Mouse (Mus musculus) stomach, postnatal 0 days (tissue): ENCODE measurements around the gene Pimreg. TPM values are rescaled to one million over a fixed set of nuclear protein-coding genes. Genes with fewer than 3 reads are reported as not detected.

Experiments used
- ATAC-seq: fragments of 200-750 bp; cut with Nextera tagmentation; 2 replicates; pipeline ENCODE4 v1.8.0; 2017; ENCODE audit not compliant: low FRiP score, low TSS enrichment
- DNase-seq: peaks from one replicate; pipeline ENCODE4 v3.0.0-alpha.2; 2016; ENCODE audit warnings: low spot score
- H3K27ac ChIP-seq: fragments of 300-500 bp; sonication (generic); replicated peaks from 2 replicates; pipeline ENCODE4 v1.5.1; 2014; ENCODE audit warnings: mild to moderate bottlenecking, control low read depth
- H3K27me3 ChIP-seq: fragments of 300-500 bp; sonication (generic); 2 replicates; pipeline ENCODE4 v1.6.1; 2014; ENCODE audit warnings: low read length; ENCODE audit not compliant: control insufficient read depth, insufficient read depth
- H3K36me3 ChIP-seq: fragments of 300-500 bp; sonication (generic); 2 replicates; pipeline ENCODE4 v1.6.1; 2014; ENCODE audit warnings: low read length, mixed read lengths; ENCODE audit not compliant: control insufficient read depth, insufficient read depth
- H3K4me1 ChIP-seq: fragments of 300-500 bp; sonication (generic); replicated peaks from 2 replicates; pipeline ENCODE4 v1.6.1; 2014; ENCODE audit warnings: antibody characterized with exemption; ENCODE audit not compliant: control insufficient read depth, insufficient read depth
- H3K4me2 ChIP-seq: fragments of 300-500 bp; sonication (generic); replicated peaks from 2 replicates; pipeline ENCODE4 v1.6.1; 2014; ENCODE audit warnings: low read depth, mild to moderate bottlenecking, control low read depth, moderate library complexity
- H3K4me3 ChIP-seq: fragments of 300-500 bp; sonication (generic); 2 replicates; pipeline ENCODE4 v1.5.1; 2014; ENCODE audit warnings: low read depth, low read length, control low read depth
- H3K9ac ChIP-seq: fragments of 300-500 bp; sonication (generic); 2 replicates; pipeline ENCODE4 v1.6.1; 2014; ENCODE audit warnings: mild to moderate bottlenecking, low read length, control low read depth, mixed read lengths
- H3K9me3 ChIP-seq: fragments of 300-500 bp; sonication (generic); 2 replicates; pipeline ENCODE4 v1.6.1; 2016; ENCODE audit warnings: low read length; ENCODE audit not compliant: control insufficient read depth
- CTCF ChIP-seq: IDR thresholded peaks from 2 replicates; pipeline ENCODE4 v1.5.1; 2016; ENCODE audit warnings: antibody characterized with exemption, low read depth, mild to moderate bottlenecking, moderate library complexity
- EP300 ChIP-seq: optimal IDR thresholded peaks from 2 replicates; pipeline ENCODE3; 2016; ENCODE audit warnings: antibody characterized with exemption
- WGBS: fragments of 180-500 bp; shearing (Covaris S2); extraction: QIAGEN DNeasy Blood & Tissue Kit; methylation state at CpG from one replicate; pipeline ENCODE4 v1.1.7; 2014; 5-methylcytosine and 5-hydroxymethylcytosine counted together
- polyA plus RNA-seq: library from polyadenylated mRNA; unstranded; fragments of >200 nt; fragmentation: Nextera tagmentation; extraction: Ambion mirVana; gene quantifications from 2 replicates; pipeline ENCODE4 v1.2.1, GENCODE M21; 2015

The Pimreg gene
- polyA plus RNA-seq, 1 experiment from 2014 or later = 22.2 TPM

DNA sequence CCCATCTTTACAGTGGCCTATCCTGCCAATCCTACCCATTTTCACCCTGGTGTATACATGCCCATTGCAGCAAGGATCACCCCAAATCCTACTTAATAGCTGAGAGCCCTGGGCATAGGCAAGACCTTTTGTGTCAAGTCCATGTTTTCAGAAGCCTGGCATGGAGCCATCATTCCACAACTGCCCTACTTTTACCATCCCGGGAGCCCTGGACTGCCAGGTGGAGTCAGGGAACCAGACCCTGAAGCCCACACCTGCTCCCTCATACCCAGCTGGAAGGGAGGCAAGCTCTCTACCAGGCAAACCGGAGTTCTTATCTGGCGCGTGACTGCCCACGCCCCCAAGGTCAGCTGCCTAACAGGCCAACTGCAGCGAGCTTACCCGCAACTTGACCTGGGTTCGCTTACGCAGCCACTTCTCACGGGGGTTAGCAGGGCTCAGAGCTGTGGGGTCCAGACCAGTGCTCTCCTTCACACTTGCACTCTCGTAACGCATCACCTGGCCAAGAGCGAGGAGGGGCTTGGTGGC lies 19.3 kb downstream of the Pimreg start:
- DNase-seq (no peak), ATAC-seq (no peak)
- no peak overlapping the region for H3K4me2 ChIP-seq
- no peaks in the 10 kb centered on the region for H3K36me3 ChIP-seq
- H3K4me1 ChIP-seq = no peaks in the 10 kb centered on the region
- 69% methylated on average over 13 of the region's 13 CpGs for WGBS
- H3K4me3 ChIP-seq = no peak overlapping the region
- H3K9me3 ChIP-seq = no peaks in the 10 kb centered on the region
- TF ChIP-seq CTCF = no peak
- no peak for TF ChIP-seq EP300
- no peak overlapping the region for H3K27ac ChIP-seq
- H3K27me3 ChIP-seq = no peaks in the 10 kb centered on the region
- no peak overlapping the region for H3K9ac ChIP-seq

DNA sequence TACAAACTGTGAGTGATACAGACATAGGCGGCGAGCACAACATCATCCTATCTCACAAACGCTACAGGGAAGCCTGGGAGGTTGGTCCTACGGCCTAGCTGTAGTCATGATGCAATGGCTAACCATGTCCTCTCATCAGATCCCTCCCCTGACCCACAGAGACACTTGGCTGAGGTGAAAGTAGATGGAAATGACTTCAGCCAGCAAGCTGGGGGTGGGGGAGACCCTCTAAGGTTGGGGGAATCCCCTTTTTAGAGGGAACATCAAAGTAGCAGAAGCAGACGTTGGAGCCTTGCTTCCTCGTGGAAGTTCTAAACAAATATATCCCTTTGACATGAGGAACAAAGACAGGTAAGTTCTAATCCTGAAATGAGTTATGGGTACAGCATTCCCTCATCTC lies 22.6 kb downstream of the Pimreg start:
- Histone ChIP-seq H3K36me3 (no peaks in the 10 kb centered on the region), H3K27ac (no peak overlapping the region), H3K27me3 (no peaks in the 10 kb centered on the region), H3K9me3 (no peaks in the 10 kb centered on the region), H3K9ac (no peak overlapping the region), H3K4me3 (no peak overlapping the region), H3K4me2 (no peak overlapping the region), H3K4me1 (no peaks in the 10 kb centered on the region)
- no peak for DNase-seq
- no peak for ATAC-seq
- 77% methylated on average over 6 of the region's 6 CpGs for WGBS
- TF ChIP-seq EP300 (no peak), CTCF (no peak)

DNA sequence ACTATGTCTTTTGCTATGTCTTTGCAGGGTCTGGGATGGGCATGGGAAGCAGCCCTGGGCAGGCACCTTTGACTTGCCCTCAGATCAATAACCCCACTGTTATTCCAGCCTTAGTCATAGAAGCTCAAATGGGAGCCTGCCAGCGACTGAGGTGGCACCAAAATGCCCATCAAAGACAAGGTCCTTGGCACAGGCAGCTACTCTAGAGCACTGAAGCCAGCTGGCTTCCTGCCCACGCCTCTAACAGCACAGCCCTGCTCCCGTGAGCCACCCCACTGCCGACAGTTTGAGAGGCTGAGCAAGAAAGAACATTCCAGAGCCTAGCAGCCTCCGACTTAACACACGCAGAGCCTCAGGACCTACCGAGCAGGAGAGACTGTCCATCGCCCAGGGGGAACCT lies 23.3 kb downstream of the Pimreg start:
- H3K4me3 ChIP-seq = no peak overlapping the region
- H3K27ac ChIP-seq = no peak overlapping the region
- no peak overlapping the region for H3K4me2 ChIP-seq
- no peaks in the 10 kb centered on the region for H3K27me3 ChIP-seq
- no peak for DNase-seq
- TF ChIP-seq CTCF (no peak), EP300 (no peak)
- WGBS = 68% methylated on average over 8 of the region's 8 CpGs
- no peaks in the 10 kb centered on the region for H3K9me3 ChIP-seq
- H3K36me3 ChIP-seq = no peaks in the 10 kb centered on the region
- H3K4me1 ChIP-seq = no peaks in the 10 kb centered on the region
- no peak overlapping the region for H3K9ac ChIP-seq
- ATAC-seq = no peak

DNA sequence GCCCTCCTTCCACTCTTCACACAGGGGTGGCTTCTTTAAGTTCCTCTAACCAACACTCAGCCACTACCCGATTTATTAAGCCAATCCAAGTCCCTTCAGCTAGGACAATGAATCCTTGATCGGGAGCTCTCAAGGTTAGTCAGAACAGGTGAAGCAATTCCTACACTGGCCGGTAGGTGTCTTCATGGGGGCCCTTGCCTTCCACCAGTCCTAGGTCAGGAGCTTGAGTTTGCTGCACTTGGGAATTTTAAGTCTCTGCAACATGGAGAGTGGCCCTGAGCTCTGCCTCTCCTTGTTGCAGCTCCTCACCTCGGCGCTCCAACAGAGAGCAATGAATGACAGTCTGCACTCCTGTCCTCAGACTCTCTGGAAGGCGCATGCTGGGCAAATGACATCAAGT lies 24.5 kb downstream of the Pimreg start:
- no peaks in the 10 kb centered on the region for H3K9me3 ChIP-seq
- H3K36me3 ChIP-seq = no peaks in the 10 kb centered on the region
- ATAC-seq (no peak), DNase-seq (peak; percentile 66)
- WGBS = 36% methylated on average over 6 of the region's 6 CpGs
- no peak overlapping the region for H3K4me3 ChIP-seq
- no peaks in the 10 kb centered on the region for H3K27me3 ChIP-seq
- H3K27ac ChIP-seq = no peak overlapping the region
- H3K9ac ChIP-seq = no peak overlapping the region
- H3K4me2 ChIP-seq = no peak overlapping the region
- TF ChIP-seq CTCF (peak; percentile 78), EP300 (no peak)
- H3K4me1 ChIP-seq = no peaks in the 10 kb centered on the region

DNA sequence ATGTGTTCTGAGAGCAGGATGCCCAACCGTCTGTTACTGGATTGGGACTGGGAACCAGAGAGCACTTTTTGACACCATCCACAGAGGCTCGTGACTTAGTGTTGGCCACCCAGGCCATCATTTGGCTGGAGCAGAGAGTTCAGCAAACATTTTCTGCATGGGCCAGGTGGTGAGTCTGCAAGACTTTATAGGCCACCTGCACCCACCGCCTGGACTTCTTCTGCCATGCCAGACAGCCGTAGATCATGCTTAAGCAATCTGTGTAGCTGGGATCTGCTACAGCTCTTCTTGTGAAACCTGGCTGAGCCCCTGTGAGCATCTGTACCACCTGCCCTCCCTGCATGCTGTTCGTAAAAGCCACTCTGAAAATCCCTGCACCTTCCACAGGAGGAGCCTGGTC lies 25.5 kb downstream of the Pimreg start:
- ATAC-seq = no peak
- WGBS = 75% methylated on average over 5 of the region's 5 CpGs
- Histone ChIP-seq H3K27me3 (no peaks in the 10 kb centered on the region), H3K36me3 (no peaks in the 10 kb centered on the region), H3K9me3 (no peaks in the 10 kb centered on the region), H3K4me2 (no peak overlapping the region), H3K27ac (no peak overlapping the region), H3K4me3 (no peak overlapping the region), H3K4me1 (no peaks in the 10 kb centered on the region), H3K9ac (no peak overlapping the region)
- DNase-seq = no peak
- TF ChIP-seq CTCF (no peak), EP300 (no peak)

DNA sequence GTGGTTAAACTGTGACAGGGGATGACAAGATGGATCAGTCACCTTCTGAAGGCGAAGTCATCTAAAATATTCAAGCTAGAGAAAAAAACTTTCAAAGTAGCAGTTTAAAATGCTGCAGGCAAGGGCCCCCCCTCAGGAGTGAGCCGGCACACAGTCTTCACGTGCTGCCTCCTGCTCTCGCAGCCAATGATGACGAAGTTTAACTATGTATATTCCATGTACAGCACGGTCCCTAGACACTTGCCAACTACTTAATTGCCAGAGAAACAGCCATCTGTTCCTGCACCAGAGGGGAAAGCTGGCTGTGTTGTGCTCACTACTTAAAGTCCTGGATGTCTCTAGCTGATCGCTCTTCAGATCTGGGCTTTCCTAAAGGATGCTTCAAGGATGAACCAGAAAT lies 26.2 kb downstream of the Pimreg start:
- H3K9ac ChIP-seq = no peak overlapping the region
- H3K9me3 ChIP-seq = no peaks in the 10 kb centered on the region
- 58% methylated on average over 7 of the region's 7 CpGs for whole genome bisulfite sequencing
- ATAC-seq (no peak), DNase-seq (no peak)
- no peak overlapping the region for H3K4me2 ChIP-seq
- H3K27ac ChIP-seq = no peak overlapping the region
- H3K36me3 ChIP-seq = no peaks in the 10 kb centered on the region
- H3K4me1 ChIP-seq = no peaks in the 10 kb centered on the region
- no peak overlapping the region for H3K4me3 ChIP-seq
- no peak for TF ChIP-seq EP300
- TF ChIP-seq CTCF = no peak
- no peaks in the 10 kb centered on the region for H3K27me3 ChIP-seq
